ENCODE assay signal across 9 mouse cellular contexts in the genomic region with DNA sequence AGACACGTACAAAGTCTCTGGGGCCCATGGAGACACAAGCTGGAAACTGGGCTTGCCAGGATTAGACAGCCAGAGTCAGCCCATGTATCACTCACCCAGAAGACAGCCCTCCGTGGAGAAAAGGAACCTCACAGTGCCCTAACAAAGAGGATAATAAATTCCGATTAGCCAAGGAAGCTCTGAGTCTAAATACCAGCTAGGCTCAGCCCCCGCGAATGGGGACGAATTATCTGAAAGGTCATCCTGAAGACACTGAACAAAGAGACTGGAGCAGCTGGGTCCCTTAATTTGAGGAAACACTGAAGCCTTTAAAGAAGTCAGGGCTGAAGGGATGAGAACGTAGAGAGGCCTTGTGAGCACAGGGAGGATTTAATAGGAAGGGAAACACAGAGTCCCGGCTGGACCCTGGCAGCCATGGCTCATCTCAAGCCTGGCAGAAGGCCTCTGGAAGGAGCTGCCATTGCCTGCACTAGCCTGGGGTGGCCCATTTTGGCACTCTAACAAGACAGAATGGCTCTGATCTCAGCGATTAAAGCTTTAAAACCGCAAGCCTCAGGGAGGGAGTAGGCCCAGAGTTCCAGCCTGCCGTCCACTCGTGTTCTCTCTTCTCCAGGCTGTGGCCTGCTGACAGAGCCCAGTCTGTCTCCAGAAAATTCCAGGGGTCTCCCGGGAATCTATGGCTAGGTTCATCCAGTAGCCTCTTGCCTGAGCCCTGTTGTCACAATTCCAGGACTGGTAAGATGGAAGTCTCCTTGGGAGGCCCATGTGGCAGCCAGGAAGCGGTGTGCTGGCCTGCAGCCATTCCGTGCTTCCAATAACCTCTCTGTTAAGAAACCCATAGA.
A peak's percentile ranks its signal among the peaks of the same experiment; 100 is the strongest.
DNase-seq lines count a peak whose midpoint lies in the region; ATAC-seq and TF ChIP-seq lines count a peak whose summit lies in the region.
"Had no signal": no experiment of that assay in that cellular context is flagged by ENCODE, and none has a peak within 500 bp of the region (broad histone marks: within the 10 kb centered on the region; RNA-seq: fewer than 3 reads in every experiment).

No protein-coding gene starts in this region.

- no peak for TF ChIP-seq POLR2A in thymus, adult 2 months (IDR thresholded peaks at IDR 0.05; ENCODE audit: control insufficient read depth, extremely low read depth, insufficient read depth, low read length, poor library complexity)

- no peak for TF ChIP-seq CTCF in thymus, adult 2 months (IDR thresholded peaks at IDR 0.05; ENCODE audit: borderline replicate concordance, control insufficient read depth, extremely low read depth, insufficient read depth, low read length, poor library complexity)

- WGBS in hindbrain, embryonic 12.5 days, result 40% methylated on average over 15 of the region's 15 CpGs
- WGBS in neural tube, embryonic 15.5 days, result 18% methylated on average over 15 of the region's 15 CpGs
- 93% methylated on average over 15 of the region's 15 CpGs for WGBS in thymus, adult 2 months
- WGBS in heart, embryonic 12.5 days, result 78% methylated on average over 15 of the region's 15 CpGs

- intact Hi-C loops in left cerebral cortex, postnatal 10 days (cut with DNase I), result no loop called here

- DNase-seq in left cerebral cortex, postnatal 10 days (ENCODE audit: extremely low spot score in 1 of 2, low spot score in 2 of 2), result peak; percentile 16 to 41
- no peak for DNase-seq in left cerebral cortex, adult 11 months (ENCODE audit: low spot score)
- DNase-seq in embryo, embryonic 11.5 days (ENCODE audit: low read depth, low spot score), result peak; percentile 42
- DNase-seq in thymus, adult 2 months, result no peak
- DNase-seq in lung, postnatal 25 days (ENCODE audit: low spot score), result no peak

- H3K36me3 ChIP-seq in hindbrain, embryonic 12.5 days, result no peaks in the 10 kb centered on the region
- H3K36me3 ChIP-seq in neural tube, embryonic 15.5 days, result no peaks in the 10 kb centered on the region
- H3K36me3 ChIP-seq in thymus, adult 2 months (ENCODE audit: control insufficient read depth, insufficient read depth, low read length), result no peaks in the 10 kb centered on the region
- no peaks in the 10 kb centered on the region for H3K36me3 ChIP-seq in heart, embryonic 12.5 days
- H3K36me3 ChIP-seq: heart, embryonic 13.5 days had no signal

- no peak overlapping the region for H3K9ac ChIP-seq in hindbrain, embryonic 12.5 days
- H3K9ac ChIP-seq in neural tube, embryonic 15.5 days (replicated peaks), result no peak overlapping the region
- no peak overlapping the region for H3K9ac ChIP-seq in heart, embryonic 12.5 days
- H3K9ac ChIP-seq: heart, embryonic 13.5 days had no signal

- H3K9me3 ChIP-seq in hindbrain, embryonic 12.5 days (replicated peaks), result no peaks in the 10 kb centered on the region
- H3K9me3 ChIP-seq in neural tube, embryonic 15.5 days (replicated peaks), result no peaks in the 10 kb centered on the region
- no peaks in the 10 kb centered on the region for H3K9me3 ChIP-seq in heart, embryonic 12.5 days (replicated peaks)
- H3K9me3 ChIP-seq: heart, embryonic 13.5 days had no signal

- no peaks in the 10 kb centered on the region for H3K27me3 ChIP-seq in hindbrain, embryonic 12.5 days
- no peaks in the 10 kb centered on the region for H3K27me3 ChIP-seq in neural tube, embryonic 15.5 days (replicated peaks)
- H3K27me3 ChIP-seq in thymus, adult 2 months (ENCODE audit: control insufficient read depth, insufficient read depth, low read length), result no peaks in the 10 kb centered on the region
- H3K27me3 ChIP-seq in heart, embryonic 12.5 days (replicated peaks), result no peaks in the 10 kb centered on the region
- H3K27me3 ChIP-seq: heart, embryonic 13.5 days had no signal

- H3K4me2 ChIP-seq in hindbrain, embryonic 12.5 days (replicated peaks), result no peak overlapping the region
- no peak overlapping the region for H3K4me2 ChIP-seq in neural tube, embryonic 15.5 days
- no peak overlapping the region for H3K4me2 ChIP-seq in heart, embryonic 12.5 days
- H3K4me2 ChIP-seq: heart, embryonic 13.5 days had no signal

- peak overlapping the region; percentile 83 for H3K27ac ChIP-seq in hindbrain, embryonic 12.5 days
- peak overlapping the region; percentile 55 for H3K27ac ChIP-seq in neural tube, embryonic 15.5 days (replicated peaks)
- H3K27ac ChIP-seq in thymus, adult 2 months (ENCODE audit: control insufficient read depth, insufficient read depth, low read length), result no peak overlapping the region
- H3K27ac ChIP-seq in heart, embryonic 12.5 days (ENCODE audit: poor library complexity, severe bottlenecking), result no peak overlapping the region
- H3K27ac ChIP-seq: heart, embryonic 13.5 days had no signal

- H3K4me3 ChIP-seq in hindbrain, embryonic 12.5 days, result no peak overlapping the region
- H3K4me3 ChIP-seq in neural tube, embryonic 15.5 days (replicated peaks), result no peak overlapping the region
- no peak overlapping the region for H3K4me3 ChIP-seq in thymus, adult 2 months (ENCODE audit: control insufficient read depth, insufficient read depth, low read length)
- no peak overlapping the region for H3K4me3 ChIP-seq in heart, embryonic 12.5 days
- H3K4me3 ChIP-seq: heart, embryonic 13.5 days had no signal

- ATAC-seq in hindbrain, embryonic 12.5 days (ENCODE audit: low FRiP score), result peak; percentile 85
- peak; percentile 94 for ATAC-seq in neural tube, embryonic 15.5 days (ENCODE audit: low FRiP score)
- no peak for ATAC-seq in heart, embryonic 12.5 days (ENCODE audit: insufficient number of reproducible peaks, low FRiP score)

- H3K4me1 ChIP-seq in hindbrain, embryonic 12.5 days, result peaks cover 9% of the 10 kb centered on the region
- peaks cover 13% of the 10 kb centered on the region for H3K4me1 ChIP-seq in neural tube, embryonic 15.5 days
- no peaks in the 10 kb centered on the region for H3K4me1 ChIP-seq in thymus, adult 2 months (replicated peaks; ENCODE audit: control insufficient read depth, insufficient read depth, low read length)
- no peaks in the 10 kb centered on the region for H3K4me1 ChIP-seq in heart, embryonic 12.5 days (replicated peaks)
- H3K4me1 ChIP-seq: heart, embryonic 13.5 days had no signal

Comparison
In these comparisons a context has a peak if more than half of its experiments do, and no peak if none do; other contexts are left out.
1. DNase-seq: peak in left cerebral cortex, postnatal 10 days (2 of 2) and embryo, embryonic 11.5 days (single experiment); none in left cerebral cortex, adult 11 months (single experiment), thymus, adult 2 months (single experiment) and lung, postnatal 25 days (single experiment).
2. H3K27ac ChIP-seq: peak in hindbrain, embryonic 12.5 days (single experiment) and neural tube, embryonic 15.5 days (single experiment); none in thymus, adult 2 months (single experiment) and heart, embryonic 12.5 days (single experiment).